Mouse (Mus musculus): ENCODE data around the gene Plekha6.

GRCm38 (mm10) chr1:133178732-133179440 lies 14.9 kb downstream of the Plekha6 start:
- TF ChIP-seq CTCF (IDR thresholded peaks at IDR 0.05; ENCODE audit: low read depth, low read length) (no peak), TAL1 (conservative IDR thresholded peaks at IDR 0.05; ENCODE audit: low read depth, low read length) (no peak), POLR2AphosphoS5 (IDR thresholded peaks at IDR 0.05; ENCODE audit: insufficient replicate concordance, low read depth, low read length) (no peak), GATA1 (IDR thresholded peaks at IDR 0.05; ENCODE audit: borderline replicate concordance, low read length) (no peak), GATA2 (IDR thresholded peaks at IDR 0.05; ENCODE audit: borderline replicate concordance, low read depth, low read length) (no peak)

Measured in G1E (cell line).